Mouse (Mus musculus) kidney, postnatal 25 days (tissue): ENCODE data around the gene 4921504E06Rik.

Experiments used
- DNase-seq, 2 experiments: peaks; one replicate each; pipeline ENCODE4 v3.0.0; 2021; ENCODE audit warnings: mixed read lengths in 2 of 2

The 4921504E06Rik gene

GRCm38 (mm10) chr2:19490262-19490661 lies 63.5 kb downstream of the 4921504E06Rik start:
- no peak for DNase-seq

- DNase-seq, result no peak
Measured at GRCm38 (mm10) chr2:19461940-19462339, 91.8 kb downstream of the 4921504E06Rik start.

DNA sequence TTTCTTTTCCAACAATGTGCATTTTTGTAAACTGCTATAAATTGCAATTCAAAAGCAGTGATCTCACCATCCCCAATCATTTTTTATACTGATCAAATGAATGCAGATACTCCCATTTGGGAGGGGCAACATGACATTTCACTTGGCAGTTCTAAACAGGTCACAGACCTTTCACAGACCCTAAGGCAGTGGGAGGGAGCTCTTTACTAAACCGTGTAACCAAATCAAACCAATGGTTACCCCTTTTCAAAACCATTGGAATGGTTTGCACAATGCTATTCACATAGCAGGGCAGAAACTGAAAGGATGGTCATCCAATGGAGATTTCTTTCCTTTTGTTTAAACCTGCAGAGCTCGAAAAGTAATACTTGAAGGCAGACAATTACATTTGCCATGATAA lies 94.9 kb downstream of the 4921504E06Rik start:
- no peak for DNase-seq

GRCm38 (mm10) chr2:19455857-19456482 lies 97.7 kb downstream of the 4921504E06Rik start:
- DNase-seq, result no peak

DNA sequence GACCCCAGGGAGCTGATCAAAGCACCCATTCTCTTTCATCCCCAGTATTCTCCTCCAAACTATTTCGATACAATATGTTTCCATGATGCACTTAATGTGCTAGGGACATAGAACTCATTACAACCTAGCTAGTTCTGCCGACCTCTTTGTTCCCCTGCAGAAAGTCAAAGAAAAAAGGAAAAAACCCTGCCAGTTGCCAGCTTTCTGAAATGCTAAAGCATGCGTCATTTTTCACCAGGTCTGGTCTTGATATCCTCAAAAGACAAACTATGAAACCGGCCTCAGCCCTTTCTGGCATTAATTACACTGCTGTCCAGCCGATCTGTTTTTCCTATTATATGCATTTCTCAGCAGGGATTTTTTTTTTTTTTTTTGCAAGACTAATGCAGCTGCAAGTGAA lies 98.5 kb downstream of the 4921504E06Rik start:
- DNase-seq, result no peak

DNA sequence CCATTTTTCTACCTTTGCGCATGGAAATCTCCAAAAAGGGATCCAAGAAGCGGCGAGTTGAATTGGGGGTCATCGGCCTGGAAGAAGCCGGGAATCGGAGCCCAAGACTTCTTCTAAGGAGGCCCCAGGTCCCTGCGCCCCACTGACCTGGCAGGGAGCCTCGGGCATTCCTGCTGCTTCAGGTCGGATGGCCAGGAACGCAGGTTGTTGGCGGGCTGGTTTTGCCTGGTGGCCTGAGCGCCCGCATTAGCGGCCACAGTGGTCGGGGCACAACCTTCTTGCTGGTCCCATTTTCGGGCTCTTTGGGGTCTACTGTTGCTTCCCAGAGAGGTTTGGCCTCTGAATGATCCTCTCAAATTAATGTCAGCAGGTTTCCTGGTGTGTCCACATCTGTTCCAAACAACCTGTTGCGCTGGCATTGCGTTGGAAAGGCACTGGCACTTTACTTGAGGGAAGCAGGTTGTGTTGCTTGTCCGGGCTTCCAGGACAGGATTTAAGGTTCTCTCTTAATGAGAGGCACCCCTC lies 101.1 kb downstream of the 4921504E06Rik start:
- no peak for DNase-seq

GRCm38 (mm10) chr2:19449308-19449707 lies 104.4 kb downstream of the 4921504E06Rik start:
- DNase-seq, result no peak

GRCm38 (mm10) chr2:19448042-19448700 lies 105.5 kb downstream of the 4921504E06Rik start:
- no peak for DNase-seq

- no peak for DNase-seq
Measured at GRCm38 (mm10) chr2:19446746-19447145, 107.0 kb downstream of the 4921504E06Rik start.

DNA sequence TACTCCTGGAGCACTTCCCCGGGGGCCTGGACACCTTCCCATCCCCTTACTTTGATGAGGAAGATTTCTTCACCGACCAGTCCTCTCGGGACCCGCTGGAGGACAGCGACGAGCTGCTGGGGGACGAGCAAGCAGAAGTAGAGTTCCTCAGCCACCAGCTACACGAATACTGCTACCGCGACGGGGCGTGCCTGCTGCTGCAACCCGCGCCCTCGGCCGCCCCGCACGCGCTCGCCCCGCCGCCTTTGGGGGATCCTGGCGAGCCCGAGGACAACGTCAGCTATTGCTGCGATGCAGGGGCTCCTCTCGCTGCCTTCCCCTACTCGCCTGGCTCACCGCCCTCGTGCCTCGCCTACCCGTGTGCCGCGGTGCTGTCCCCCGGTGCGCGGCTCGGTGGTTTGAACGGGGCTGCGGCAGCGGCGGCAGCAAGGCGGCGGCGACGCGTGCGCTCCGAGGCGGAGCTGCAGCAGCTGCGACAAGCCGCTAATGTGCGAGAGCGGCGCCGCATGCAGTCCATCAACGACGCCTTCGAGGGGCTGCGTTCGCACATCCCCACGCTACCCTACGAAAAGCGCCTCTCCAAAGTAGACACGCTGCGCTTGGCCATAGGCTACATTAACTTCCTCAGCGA lies 107.7 kb downstream of the 4921504E06Rik start:
- no peak for DNase-seq

DNA sequence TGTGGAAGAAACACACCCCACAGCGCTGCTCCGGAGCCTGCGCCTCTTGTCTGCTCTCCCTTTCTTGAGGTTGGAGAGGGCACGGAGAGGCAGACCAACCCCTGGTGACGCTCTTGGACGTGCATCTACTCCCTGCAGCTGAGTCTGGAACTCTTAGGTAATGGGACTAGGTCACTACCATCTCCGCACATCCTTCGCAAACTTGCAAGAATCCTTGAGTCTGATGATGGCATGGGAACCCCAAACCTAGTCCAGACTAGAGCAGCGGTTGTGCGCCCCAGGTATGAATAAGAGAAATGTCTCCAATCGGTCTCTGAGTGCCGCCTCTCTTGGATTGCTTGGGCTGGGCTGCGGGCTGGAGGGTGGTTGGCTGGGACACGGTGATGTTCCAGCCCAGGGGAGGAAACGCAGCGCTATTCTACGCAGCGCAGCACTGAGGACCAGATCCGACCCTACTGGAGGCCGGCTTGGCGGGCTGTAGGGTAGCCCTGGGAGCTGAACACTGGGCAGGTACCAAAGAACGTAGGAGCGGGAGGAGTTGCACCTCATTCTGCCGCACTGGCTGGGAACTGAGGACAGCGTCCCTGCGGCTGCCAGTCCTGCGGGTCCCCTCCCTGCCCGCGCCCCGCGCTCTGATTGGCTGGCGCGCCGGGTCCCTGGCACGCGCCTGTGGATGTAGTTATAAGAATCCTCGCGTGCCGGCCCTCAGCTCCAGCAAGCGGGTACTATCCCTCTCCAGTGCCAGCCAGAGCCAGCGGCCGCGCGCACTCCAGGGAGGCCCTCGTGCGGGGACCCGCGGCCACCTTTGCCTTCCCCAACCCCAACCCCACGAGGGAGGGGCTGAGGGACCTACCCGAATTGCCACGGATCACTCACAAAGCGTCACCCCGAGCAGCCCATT lies 108.5 kb downstream of the 4921504E06Rik start, which contains the start of gene Ptf1a:
Gene Ptf1a (plus strand): TSS at position 733 of the 901 bp plus-strand sequence.
- no peak for DNase-seq

GRCm38 (mm10) chr2:19444346-19444745 lies 109.4 kb downstream of the 4921504E06Rik start:
- no peak for DNase-seq

GRCm38 (mm10) chr2:19431614-19432323 lies 121.9 kb downstream of the 4921504E06Rik start:
- no peak for DNase-seq

GRCm38 (mm10) chr2:19431186-19431585 lies 122.5 kb downstream of the 4921504E06Rik start:
- DNase-seq, result no peak

- no peak for DNase-seq
Measured at GRCm38 (mm10) chr2:19430746-19431145, 123.0 kb downstream of the 4921504E06Rik start.

DNA sequence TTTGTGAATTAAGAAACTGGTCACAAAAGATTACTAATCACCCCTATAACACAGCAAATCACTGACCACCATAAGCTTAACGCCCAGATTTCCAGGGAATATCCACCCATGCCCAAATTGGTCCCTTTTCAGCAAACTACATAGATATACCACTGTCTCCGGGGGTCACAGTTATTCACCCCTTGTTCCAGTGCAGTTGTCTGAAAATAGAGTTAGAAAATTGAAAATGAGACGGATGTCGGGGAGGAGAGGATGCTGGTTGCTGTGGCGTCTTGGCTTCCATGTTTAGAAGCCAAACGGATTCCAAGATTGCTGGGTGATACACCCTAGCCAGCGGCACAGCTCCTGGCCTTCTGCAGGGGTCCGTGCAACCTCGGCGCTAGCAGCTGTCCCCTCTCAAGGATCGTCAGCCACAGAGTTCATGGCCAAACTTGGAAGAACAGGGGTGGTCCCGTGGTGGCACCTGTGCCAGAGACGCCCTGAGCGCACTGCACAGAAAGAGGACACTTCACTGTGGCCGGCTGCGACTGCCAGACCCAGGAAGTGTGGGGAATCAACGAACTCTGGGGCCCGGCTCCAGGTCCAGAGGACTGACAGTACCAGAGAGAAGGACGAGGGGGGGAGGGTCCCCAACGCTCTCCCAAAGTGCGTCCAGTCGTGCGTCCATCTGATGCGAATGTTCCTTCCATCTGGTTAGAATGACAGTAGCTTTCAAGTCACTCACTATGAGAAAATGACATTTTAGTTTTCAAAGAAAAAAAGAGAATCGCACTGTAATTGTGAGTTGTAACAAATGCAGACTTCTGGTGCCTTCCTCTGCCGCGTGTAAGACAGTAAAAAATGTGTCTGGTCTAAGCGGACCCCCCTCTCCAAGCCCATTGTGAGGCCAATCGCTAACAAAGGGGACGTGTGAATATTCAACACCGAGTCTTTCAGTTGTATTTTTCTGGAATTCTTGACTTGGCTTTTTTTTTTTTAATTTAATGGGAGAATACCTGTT lies 123.7 kb downstream of the 4921504E06Rik start:
- DNase-seq, result no peak

- DNase-seq, result peak; percentile 68 to 75
Measured at GRCm38 (mm10) chr2:19429031-19429430, 124.7 kb downstream of the 4921504E06Rik start.

DNA sequence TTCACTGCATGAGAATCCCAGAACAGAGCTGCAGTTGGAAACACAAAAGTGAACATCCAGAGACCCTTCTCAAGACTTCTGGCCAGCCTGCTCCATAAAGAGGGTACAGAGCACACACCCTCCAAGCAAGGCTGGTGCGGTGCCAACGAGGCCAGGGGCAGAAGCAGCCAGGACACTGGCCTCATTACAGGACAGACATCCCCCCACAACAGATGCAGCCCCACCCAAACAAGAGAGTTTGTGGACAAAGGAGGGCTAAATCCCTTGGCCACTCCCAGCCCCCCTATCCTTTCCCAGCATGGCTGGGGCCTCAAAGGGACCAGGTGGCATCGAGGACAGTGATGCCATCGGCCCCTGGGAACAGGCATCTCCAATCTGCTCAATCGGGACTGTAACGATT lies 130.6 kb downstream of the 4921504E06Rik start:
- no peak for DNase-seq

DNA sequence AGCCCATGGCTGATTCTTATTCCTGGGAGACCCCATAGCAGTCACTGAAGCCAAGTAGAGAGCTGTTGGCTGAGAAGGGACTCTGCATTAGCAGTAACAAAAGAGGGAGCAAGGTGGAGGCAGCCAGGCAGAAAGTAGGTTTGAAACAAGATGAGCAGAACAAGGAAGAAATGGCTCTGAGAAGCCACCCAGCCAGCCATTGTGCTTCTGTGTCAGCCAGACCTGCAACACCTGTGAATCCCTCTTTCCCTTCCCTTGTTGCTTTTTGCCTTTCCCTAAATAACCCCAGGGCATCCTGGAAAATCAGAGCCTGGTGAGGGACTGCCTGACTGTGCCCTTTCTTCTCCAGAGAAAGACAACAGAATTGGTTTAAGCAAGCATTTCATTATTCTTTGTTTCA lies 131.5 kb downstream of the 4921504E06Rik start:
- DNase-seq, result no peak

DNA sequence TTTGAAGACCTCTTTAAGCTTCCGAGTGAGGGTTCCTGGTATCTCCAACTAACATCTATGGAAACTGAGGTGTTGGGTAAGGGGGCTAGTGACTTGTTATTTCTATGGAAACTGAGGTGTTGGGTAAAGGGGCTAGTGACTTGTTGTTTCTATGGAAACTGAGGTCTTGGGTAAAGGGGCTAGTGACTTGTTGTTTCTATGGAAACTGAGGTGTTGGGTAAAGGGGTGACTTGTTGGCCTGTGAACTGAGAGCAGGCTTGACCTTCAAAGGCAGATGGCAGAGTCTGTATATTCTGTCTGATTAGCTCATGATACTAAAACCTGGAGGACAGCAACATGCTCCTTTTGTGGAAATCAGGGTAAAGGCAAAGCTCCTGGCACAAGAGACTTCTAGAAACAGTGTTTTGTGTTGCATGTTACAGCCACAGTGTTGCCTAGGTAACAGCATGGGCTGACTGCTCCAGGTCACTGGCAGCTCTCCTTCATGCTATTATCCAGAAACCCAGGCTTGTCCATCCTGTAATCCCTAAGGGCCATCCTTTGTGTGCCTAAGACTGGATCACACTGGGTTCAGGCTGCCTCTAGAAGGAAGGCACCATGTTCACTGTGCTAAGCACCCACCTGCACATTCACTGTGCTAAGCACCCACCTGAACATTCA lies 133.9 kb downstream of the 4921504E06Rik start:
- DNase-seq, result no peak
